Mouse (Mus musculus): ENCODE measurements around the gene Vmn2r75. TPM values are rescaled to one million over a fixed set of nuclear protein-coding genes. Genes with fewer than 3 reads are reported as not detected.
"Not testable (repeated sequence)": the region's sequence is repeated elsewhere in the genome, so short reads cannot be mapped to it uniquely, and the experiment has no call there.

The Vmn2r75 gene
- total RNA-seq (2021) = not detected

- DNase-seq (ENCODE audit: low spot score in 2 of 2); intact Hi-C loops (cut with DNase I): not testable (repeated sequence)
These were observed at the start of gene Vmn2r75 for GRCm38 (mm10) chr7:86171678-86172077. TSS of gene Vmn2r75 (minus strand) at chr7:86171778.

- no peak for DNase-seq (ENCODE audit: low spot score in 2 of 2)
- intact Hi-C loops (cut with DNase I) = no loop called here
These were observed 39.8 kb upstream of the Vmn2r75 start for GRCm38 (mm10) chr7:86211345-86211744.

Other genes starting within 250 kb of the Vmn2r75 start
- gene Vmn2r74, start 210.1 kb downstream of the Vmn2r75 start, total RNA-seq (2021) = not detected
- gene Vmn2r76, start 74.5 kb upstream of the Vmn2r75 start, total RNA-seq (2021) = not detected
- not detected for gene Olfr310, start 105.4 kb upstream of the Vmn2r75 start, total RNA-seq (2021)
- gene Olfr309, start 141.9 kb upstream of the Vmn2r75 start, total RNA-seq (2021) = not detected
- not detected for gene Olfr308, start 153.9 kb upstream of the Vmn2r75 start, total RNA-seq (2021)
- gene Olfr307, start 165.8 kb upstream of the Vmn2r75 start, total RNA-seq (2021) = not detected
- not detected for gene Olfr305, start 195.2 kb upstream of the Vmn2r75 start, total RNA-seq (2021)
- gene Olfr304, start 214.9 kb upstream of the Vmn2r75 start, total RNA-seq (2021) = not detected
- gene Olfr303, start 226.0 kb upstream of the Vmn2r75 start, total RNA-seq (2021) = not detected
- gene Olfr301, start 232.1 kb upstream of the Vmn2r75 start, total RNA-seq (2021) = not detected